Mouse (Mus musculus) NIH3T3 (cell line): ENCODE results near the gene Zfp704.

Source experiments
- DNase-seq: peaks from one replicate; pipeline ENCODE4 v3.0.0-alpha.2; 2012; ENCODE audit warnings: low read depth

Zfp704 gene

DNA sequence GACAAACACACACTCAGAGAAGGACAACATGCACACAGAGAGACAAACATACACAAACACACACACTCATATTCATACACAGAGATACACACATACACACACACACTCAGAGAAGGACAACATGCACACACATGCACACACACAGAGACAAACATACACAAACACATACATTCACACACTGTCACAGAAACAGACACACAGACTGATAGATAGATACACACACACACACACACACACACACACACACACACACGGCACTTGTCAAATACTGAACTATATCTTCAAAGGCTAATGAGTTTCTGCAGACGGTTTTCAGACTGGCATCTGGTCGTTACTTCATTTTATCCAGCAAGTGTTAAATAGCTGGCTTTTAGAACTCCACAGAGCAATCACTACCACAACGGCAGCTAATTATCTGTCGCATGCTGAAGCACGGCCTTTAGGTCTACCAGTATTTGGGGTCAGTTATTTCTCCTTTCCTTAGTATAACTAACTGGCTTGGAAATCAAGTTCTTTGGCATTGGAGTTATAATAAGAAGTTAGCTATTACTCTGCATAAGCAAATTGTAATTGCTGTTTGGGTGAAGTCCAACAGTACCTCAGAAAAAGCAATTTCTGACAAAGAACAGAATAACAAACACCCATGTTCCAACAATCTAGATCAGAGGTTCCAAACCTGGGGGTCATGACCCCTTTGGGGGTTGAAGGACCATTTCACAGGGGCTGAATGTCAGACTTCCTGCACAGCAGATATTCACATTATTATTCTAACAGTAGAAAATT is 51.9 kb downstream of the Zfp704 start:
- DNase-seq, result no peak

GRCm38 (mm10) chr3:9556137-9556536 is 53.7 kb downstream of the Zfp704 start:
- DNase-seq, result no peak

GRCm38 (mm10) chr3:9554916-9555315 is 55.0 kb downstream of the Zfp704 start:
- DNase-seq, result no peak

DNA sequence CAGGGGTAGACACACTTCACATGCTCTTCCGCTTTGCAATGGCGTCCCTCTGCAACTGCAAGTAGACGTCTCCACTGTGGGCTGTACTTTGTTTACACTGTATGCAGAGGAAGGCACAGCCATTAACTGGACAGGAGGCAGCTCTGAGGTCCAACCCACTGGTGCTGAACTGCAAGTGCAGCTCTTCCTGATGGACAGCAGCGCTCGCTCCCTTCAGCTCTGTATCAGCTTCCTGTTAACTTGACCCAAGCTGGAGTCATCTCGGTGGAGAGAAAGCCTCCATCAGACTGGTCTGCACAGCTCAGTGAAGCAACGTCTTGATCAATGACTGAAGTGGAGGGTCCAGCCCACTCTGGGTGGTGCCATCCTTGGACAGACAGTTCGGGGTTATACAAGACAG is 57.6 kb downstream of the Zfp704 start:
- peak; percentile 15 for DNase-seq

GRCm38 (mm10) chr3:9550930-9551329 is 59.0 kb downstream of the Zfp704 start:
- DNase-seq, result no peak

- DNase-seq, result no peak
These were observed 60.1 kb downstream of the Zfp704 start for GRCm38 (mm10) chr3:9549815-9550214.

GRCm38 (mm10) chr3:9548188-9548587 is 61.7 kb downstream of the Zfp704 start:
- no peak for DNase-seq

DNA sequence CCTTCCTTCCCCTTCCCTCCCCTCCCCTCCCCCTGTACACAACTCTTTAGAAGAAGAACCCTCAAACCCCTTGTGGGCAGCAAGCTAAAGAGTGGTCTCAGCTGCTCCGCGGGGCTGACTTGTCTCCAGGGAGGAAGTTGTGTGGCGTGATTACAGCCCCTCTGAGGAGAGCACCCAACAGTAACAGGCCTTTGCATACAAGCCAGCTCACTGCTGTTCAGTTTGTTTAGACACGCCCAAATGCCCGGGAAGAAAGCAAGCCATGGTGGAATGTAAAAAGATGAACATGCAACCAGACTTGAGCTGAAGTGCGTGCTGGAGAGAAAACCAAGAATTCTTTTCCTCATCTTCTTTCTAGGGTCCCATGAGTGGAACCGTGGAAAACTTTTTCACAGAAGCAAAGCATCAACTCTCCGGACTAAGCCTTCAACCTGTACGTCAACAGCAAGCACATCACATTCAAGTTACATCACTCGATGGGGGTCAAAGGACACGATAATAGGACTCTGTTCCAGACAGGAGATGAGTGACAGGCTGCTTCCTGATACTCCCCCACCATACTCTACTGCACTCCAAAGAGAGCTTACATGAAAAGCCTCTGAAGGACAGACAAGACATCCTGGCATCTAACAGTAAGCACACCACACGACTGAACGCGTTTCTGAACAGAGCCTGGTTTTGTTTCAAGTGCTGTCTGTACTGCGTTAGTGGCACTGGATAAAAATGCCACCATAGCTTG is 62.8 kb downstream of the Zfp704 start:
- DNase-seq, result no peak

DNA sequence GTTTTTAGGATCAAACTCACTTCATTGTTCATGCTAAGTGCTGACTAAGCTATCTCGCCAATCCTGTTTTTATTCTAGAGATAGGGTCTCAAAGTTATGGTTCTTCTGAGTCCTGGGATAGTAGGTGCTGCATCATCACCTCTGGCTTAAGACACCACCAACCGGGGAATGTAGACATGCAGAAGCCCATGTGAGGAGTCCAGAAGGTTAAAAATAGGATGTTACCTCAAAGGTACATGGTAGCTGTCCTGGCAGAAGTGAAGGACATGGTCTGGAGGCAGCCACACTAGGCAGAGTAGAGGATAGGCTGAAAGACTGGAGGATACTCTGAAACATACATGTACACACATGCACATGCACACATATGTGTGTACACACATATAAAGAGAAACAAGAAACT is 65.5 kb downstream of the Zfp704 start:
- DNase-seq, result no peak

- no peak for DNase-seq
These were observed 66.0 kb downstream of the Zfp704 start for GRCm38 (mm10) chr3:9543916-9544315.

DNA sequence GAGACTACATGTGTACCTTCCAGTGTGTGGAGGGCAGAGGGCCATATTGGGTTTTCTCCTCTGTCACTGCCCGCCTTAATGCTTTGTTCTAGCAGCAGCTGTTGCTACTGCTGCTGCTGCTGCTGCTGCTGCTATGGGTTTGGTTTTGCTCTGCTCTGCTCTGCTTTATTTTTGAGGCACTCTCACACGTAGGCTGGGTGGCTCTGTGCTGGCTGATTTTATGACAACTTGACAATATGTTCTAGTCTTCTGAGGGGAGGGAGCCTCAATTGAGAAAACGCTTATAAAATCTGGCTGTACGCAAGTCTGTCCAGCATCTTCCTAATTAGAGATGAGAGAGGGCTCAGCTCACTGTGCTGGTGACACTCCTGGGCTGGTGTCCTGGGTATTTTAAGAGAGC is 66.4 kb downstream of the Zfp704 start:
- no peak for DNase-seq

GRCm38 (mm10) chr3:9541561-9541960 is 68.3 kb downstream of the Zfp704 start:
- no peak for DNase-seq

- DNase-seq, result no peak
These were observed 71.4 kb downstream of the Zfp704 start for GRCm38 (mm10) chr3:9538510-9538909.

DNA sequence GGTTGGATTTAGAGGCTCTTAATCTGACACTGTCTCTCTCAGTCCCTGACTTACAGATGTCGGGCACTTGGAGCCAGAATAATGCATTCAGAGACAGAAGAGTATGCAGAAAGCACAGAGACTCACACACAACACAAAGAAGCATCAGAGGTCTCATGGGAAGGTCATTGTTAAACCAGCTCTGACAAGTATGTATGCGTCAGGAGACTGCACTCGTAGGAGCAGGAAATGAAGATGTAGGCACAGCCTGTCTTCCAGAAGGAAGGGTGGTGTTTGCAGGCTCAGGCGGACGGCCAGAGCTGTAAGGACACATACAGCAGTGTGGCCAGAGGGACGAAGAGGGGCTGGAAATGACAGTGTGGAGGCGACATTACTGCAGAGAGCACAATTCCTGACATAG is 72.0 kb downstream of the Zfp704 start:
- DNase-seq, result no peak

DNA sequence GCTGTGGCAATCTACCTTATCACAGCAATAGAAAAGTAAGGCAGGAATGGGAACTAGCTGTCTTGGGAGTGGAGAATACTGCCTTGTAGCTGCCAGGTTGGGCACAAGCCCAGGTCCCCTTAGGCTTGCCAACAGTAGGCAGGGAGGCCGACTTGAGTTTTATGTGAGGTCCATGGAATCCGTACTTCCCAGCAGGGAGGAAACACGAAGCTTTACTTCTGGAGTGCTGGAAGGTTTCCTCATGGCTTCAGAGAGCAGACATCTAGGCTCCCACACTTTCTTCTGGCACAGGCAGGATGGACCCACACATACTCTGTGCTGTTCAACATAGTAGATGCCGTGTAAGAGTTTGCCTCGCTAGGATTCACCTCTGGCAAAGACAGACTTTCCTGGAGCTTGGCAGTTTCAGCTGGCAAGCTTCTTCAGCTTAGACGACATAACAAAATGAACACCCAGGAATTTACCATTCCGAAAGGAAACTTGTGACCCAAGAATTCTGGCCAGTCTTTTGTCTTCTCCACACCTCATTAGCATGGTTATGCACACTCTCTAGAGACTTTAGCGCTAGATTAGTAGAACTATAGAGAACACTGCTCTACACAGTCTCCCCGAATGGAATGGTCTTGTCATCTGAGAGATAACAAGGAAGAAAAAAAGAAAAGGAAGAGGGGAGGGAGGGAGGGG is 79.6 kb downstream of the Zfp704 start:
- no peak for DNase-seq

DNA sequence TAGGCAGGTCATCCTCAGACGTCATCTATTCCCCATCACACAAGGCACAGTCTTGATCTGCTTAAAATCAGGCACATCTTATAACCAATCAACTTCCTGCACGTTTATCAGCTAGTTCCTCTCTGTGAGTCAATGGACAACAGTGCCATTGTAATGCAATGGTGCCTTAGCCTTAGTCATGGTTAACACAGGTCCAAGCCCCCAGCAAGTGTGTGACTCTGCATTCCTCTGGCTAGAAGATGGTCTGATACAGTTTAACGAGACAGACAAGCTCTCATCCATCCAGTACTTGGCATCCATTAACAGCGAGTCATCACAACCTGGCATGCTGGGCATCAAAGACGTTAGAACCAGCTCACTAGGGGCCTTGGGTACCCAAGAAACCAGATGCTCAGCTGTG is 85.5 kb downstream of the Zfp704 start:
- DNase-seq, result no peak

DNA sequence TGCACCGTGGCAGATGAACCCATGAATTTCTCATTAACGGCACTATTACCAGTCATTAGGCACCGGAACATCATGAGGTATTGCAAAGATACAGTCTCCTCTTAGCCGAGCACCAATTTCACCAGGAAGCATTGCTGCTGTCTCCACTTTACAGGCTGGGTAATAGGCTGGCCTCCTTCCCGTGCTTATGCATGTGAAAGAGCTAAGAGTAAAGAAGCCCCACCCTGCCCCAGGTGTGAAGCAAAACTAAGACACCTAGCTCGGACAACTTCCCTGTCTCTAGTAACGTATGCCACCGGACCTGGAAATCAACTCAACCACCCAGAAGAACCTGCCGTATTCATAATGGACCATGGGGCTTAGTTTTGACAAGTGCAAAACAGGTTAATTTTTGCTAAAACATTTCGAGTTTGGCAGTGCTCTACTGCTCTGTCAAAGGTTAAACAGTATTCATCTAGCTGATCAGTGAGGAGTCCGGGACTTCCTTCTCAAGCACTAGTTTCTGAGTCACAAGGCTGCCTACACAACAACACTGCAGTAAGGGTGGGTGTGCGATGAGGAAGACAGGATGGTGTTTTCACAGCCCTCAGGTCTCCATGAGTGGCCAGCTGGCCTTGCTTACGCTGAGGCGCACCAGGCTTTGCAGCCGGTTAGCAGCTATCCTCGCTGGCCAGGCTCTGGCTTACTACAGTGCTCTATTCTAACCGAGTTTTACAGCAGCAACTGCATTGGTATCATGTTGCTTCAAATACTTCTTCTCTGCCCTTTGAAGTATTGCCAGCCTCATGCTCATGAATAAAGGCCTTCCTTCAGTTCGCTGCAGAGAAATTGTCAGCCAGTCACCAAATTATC is 86.6 kb downstream of the Zfp704 start:
- no peak for DNase-seq

DNA sequence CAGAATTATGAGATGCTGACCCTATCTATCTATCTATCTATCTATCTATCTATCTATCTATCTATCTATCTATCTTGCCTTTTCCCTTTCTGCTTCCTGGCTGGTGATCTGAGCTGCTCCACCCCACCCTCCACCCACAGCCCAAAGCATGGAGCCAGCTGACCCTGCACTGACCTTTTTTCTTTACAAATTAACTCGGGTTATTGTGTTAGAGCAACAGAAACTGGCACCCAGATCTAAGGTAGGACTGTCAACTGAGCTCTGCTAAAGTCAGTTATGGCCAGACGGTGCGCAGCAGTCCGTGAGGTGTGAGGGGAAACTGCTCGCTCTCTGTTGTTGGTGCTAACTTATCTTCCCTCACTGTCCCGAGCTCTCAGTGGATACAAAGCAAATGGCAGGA is 87.9 kb downstream of the Zfp704 start:
- no peak for DNase-seq

GRCm38 (mm10) chr3:9520728-9521054 is 89.2 kb downstream of the Zfp704 start:
- DNase-seq, result peak; percentile 47

DNA sequence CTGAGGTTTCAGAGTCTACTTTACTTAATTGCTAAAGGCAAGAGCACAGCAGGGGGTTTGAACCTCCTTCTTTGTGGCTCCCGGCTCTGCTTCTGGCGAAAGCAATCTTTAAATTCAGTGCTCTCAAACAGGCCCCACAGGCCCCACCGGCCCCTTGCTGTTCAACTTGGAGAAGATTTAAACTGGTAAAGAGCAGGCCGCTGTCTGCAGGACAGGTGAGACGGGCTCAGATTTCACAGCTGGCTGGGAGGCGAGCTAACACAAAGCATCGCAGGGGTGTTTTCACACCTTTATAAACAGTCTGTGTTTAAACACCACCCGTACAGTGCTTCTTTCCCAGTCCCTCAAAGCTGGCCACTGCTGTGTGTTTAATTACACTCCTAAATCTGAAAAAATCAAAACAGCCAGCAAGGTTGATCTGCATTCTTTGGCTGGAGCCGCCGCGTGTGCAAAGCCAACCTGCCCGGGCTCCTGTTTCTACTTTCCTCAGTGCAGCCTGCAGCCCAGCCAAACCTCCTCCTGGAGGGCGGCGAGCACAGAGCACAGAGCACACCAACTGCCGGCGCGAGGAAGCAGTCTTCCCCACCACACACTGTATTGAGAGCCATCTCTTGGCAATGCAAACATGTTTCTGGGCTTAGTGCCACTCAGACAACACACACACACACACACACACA is 89.7 kb downstream of the Zfp704 start:
- no peak for DNase-seq

GRCm38 (mm10) chr3:9519491-9519890 is 90.4 kb downstream of the Zfp704 start:
- DNase-seq, result no peak

- no peak for DNase-seq
These were observed 90.9 kb downstream of the Zfp704 start for GRCm38 (mm10) chr3:9518936-9519335.
